Mouse (Mus musculus) ovary, postnatal 14 days (tissue): Measurements from ENCODE around the gene Btbd35f30.
"Not testable (repeated sequence)": the region's sequence is repeated elsewhere in the genome, so short reads cannot be mapped to it uniquely, and the experiment has no call there.

ENCODE experiments used
- DNase-seq: peaks from one replicate; pipeline ENCODE4 v3.0.0; 2022; ENCODE audit warnings: low spot score

Btbd35f30 gene

DNA sequence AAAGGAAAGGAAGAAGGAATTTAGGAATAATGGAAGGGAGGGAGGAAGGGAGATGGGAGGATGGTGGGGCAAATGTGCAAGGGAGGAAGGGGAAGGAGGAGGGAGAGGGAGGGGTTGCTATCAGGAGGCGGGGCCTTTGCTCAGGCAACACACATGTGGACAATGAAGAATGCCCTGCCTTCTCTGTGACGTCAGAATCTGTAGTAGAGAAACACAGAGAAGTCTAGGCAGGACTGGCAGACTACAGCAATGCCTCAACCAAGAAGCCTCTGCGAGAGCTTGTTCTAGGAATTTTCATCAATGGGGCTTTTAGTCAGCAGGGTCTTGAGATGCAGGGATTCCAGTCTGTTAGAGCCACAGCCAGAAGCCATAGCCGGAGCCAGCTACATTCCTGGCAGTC is at the start of gene Btbd35f30:
Gene Btbd35f30 (plus strand): TSS at position 301 of the 400 bp plus-strand sequence.
- not testable (repeated sequence) for DNase-seq

DNA sequence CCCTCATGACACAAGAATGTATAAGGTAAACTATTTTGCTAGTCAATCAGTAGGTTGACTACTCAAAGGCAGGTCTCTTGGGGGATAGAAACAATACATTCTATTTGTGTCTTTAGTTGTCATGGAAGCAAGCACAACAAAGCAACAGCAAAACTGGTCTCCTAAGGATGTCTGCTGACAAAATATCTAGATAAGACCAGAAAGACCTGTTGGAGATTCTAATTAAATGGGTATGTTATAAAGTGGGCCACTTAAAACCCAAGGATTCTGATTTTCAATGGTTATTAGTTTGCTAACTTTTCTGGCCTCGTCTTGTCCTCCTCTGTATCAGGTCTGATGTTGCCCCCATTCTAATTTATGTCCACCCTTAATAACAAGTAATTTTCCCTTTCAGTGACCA is 47.0 kb downstream of the Btbd35f30 start, which contains the start of gene Gm21789:
Gene Gm21789 (plus strand): TSS at position 301 of the 400 bp plus-strand sequence.
- not testable (repeated sequence) for DNase-seq
